Mouse (Mus musculus) lung, embryonic 14.5 days (tissue): ENCODE results near the gene Icam1. TPM values are rescaled to one million over a fixed set of nuclear protein-coding genes. Genes with fewer than 3 reads are reported as not detected.

Experiments used
- ATAC-seq: fragments of 200-750 bp; cut with Nextera tagmentation; 2 replicates; pipeline ENCODE4 v1.8.0; 2017; ENCODE audit warnings: mild to moderate bottlenecking, moderate TSS enrichment, moderate library complexity; ENCODE audit not compliant: insufficient read depth
- DNase-seq: peaks from one replicate; pipeline ENCODE4 v3.0.0-alpha.2; 2015
- H3K27ac ChIP-seq: fragments of 300-500 bp; sonication (generic); 2 replicates; pipeline ENCODE4 v1.5.1; 2014; ENCODE audit warnings: low read depth, mild to moderate bottlenecking, moderate library complexity
- H3K27me3 ChIP-seq: fragments of 300-500 bp; sonication (generic); 2 replicates; pipeline ENCODE4 v1.6.1; 2014; ENCODE audit warnings: low read length, control low read depth; ENCODE audit not compliant: insufficient read depth
- H3K36me3 ChIP-seq: fragments of 300-500 bp; sonication (generic); 2 replicates; pipeline ENCODE4 v1.6.1; 2014; ENCODE audit warnings: control low read depth; ENCODE audit not compliant: insufficient read depth
- H3K4me1 ChIP-seq: fragments of 300-500 bp; sonication (generic); 2 replicates; pipeline ENCODE4 v1.6.1; 2014; ENCODE audit warnings: antibody characterized with exemption, control low read depth; ENCODE audit not compliant: insufficient read depth
- H3K4me2 ChIP-seq: fragments of 300-500 bp; sonication (generic); 2 replicates; pipeline ENCODE4 v1.6.1; 2014; ENCODE audit warnings: mild to moderate bottlenecking
- H3K4me3 ChIP-seq: fragments of 300-500 bp; sonication (generic); 2 replicates; pipeline ENCODE4 v1.5.1; 2014; ENCODE audit warnings: low read depth, low read length
- H3K9ac ChIP-seq: fragments of 300-500 bp; sonication (generic); 2 replicates; pipeline ENCODE4 v1.6.1; 2014
- H3K9me3 ChIP-seq: fragments of 300-500 bp; sonication (generic); 2 replicates; pipeline ENCODE4 v1.6.1; 2016; ENCODE audit warnings: low read depth, low read length, control low read depth
- CTCF ChIP-seq: IDR thresholded peaks from 2 replicates; pipeline ENCODE4 v1.5.1; 2016; ENCODE audit warnings: antibody characterized with exemption, low read depth
- WGBS: fragments of 180-500 bp; shearing (Covaris S2); extraction: QIAGEN DNeasy Blood & Tissue Kit; methylation state at CpG from one replicate; pipeline ENCODE4 v1.1.7; 2014; 5-methylcytosine and 5-hydroxymethylcytosine counted together
- polyA plus RNA-seq: library from polyadenylated mRNA; unstranded; fragments of >200 nt; fragmentation: Nextera tagmentation; extraction: Ambion mirVana; gene quantifications from 2 replicates; pipeline ENCODE4 v1.2.1, GENCODE M21; 2014

The Icam1 gene
- polyA plus RNA-seq, 1 experiment from 2014 or later, result 33.6 TPM

DNA sequence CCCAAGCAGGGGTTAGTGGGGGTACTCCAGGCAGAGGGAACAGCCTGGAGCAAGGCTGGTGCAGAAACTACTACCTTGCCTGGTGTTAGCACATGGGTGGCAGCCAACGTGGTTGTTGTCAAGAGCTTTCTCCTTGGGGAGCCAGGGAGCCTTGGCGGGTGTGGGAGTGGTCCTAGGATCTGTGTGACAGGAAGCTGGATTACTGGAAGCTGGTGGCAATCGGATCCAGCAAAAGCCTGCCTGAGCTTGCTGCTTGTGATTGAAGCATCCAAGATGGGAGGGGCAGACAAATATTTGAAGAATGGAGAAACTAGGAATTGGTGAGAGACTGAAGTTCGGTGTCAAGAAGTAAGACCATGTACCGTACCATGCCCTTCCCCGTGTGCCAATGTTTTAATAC is 6.5 kb downstream of the Icam1 start:
- no peak for DNase-seq
- Histone ChIP-seq H3K27me3 (peaks cover 10% of the 10 kb centered on the region), H3K9me3 (no peaks in the 10 kb centered on the region), H3K36me3 (peaks cover 4% of the 10 kb centered on the region; the same call in 1 of the 2 replicates), H3K4me1 (0 out of 2 replicates have a peak, but pooled peaks cover 4% of the 10 kb centered on the region), H3K4me2 (no peak overlapping the region), H3K9ac (no peak overlapping the region), H3K4me3 (no peak overlapping the region), H3K27ac (peak overlapping the region; percentile 47; the same call in 1 of the 2 replicates)
- peak; percentile 16; the same call in 1 of the 2 replicates for ATAC-seq
- no peak for TF ChIP-seq CTCF
- 42% methylated on average over 6 of the region's 6 CpGs for WGBS

DNA sequence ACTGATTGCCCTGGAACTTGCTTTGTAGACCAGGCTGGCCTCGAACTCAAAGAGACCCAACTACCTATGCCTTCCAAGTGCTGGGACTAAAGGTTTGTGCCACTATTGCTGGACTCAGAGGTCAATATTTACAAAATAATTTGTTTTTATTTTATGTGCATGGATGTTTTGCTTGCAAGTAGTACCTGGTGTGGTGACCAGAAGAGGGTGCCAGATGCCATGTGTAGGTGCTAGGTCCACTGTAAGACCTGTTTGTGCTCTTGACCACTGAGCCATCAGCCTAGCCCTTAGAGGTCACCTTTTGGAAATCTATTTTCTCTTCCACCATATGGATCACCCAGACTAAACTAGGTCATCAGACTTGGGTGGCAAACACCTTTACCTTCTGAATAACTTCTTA is 6.9 kb downstream of the Icam1 start:
- 58% methylated on average over 1 of the region's 1 CpGs for WGBS
- Histone ChIP-seq H3K27me3 (peaks cover 6% of the 10 kb centered on the region; the same call in 1 of the 2 replicates), H3K4me3 (no peak overlapping the region), H3K27ac (no peak overlapping the region), H3K9me3 (no peaks in the 10 kb centered on the region), H3K4me1 (0 out of 2 replicates have a peak, but pooled peaks cover 3% of the 10 kb centered on the region), H3K9ac (no peak overlapping the region), H3K36me3 (peaks cover 7% of the 10 kb centered on the region; the same call in 1 of the 2 replicates), H3K4me2 (no peak overlapping the region)
- DNase-seq (no peak), ATAC-seq (no peak)
- no peak; the same call in 1 of the 2 replicates for TF ChIP-seq CTCF

DNA sequence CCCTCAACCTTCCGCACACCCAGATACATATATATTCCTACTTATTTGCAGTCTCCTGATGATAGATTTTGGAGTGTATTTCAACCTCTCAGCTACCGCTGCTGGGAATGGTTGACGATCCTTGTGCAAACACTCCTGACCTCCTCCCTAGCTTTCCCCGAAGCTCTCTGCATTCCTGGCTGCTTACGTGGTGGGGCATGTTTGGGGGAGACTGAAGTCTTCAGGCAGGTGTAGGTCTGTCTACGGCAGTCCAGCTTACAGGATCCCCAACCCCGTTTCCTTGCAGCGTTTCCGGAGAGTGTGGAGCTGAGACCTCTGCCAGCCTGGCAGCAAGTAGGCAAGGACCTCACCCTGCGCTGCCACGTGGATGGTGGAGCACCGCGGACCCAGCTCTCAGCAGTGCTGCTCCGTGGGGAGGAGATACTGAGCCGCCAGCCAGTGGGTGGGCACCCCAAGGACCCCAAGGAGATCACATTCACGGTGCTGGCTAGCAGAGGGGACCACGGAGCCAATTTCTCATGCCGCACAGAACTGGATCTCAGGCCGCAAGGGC is 9.5 kb downstream of the Icam1 start:
- no peak for TF ChIP-seq CTCF
- peaks cover 11% of the 10 kb centered on the region; the same call in 1 of the 2 replicates for H3K36me3 ChIP-seq
- peak; percentile 52 for ATAC-seq
- H3K27me3 ChIP-seq, result peaks cover 10% of the 10 kb centered on the region; the same call in 1 of the 2 replicates
- peak; percentile 68 for DNase-seq
- peak overlapping the region; percentile 32 for H3K9ac ChIP-seq
- 44% methylated on average over 19 of the region's 19 CpGs for WGBS
- H3K4me3 ChIP-seq, result peak overlapping the region; percentile 31
- peaks cover 13% of the 10 kb centered on the region; the same call in 1 of the 2 replicates for H3K4me1 ChIP-seq
- peak overlapping the region; percentile 59 for H3K4me2 ChIP-seq
- peak overlapping the region; percentile 96 for H3K27ac ChIP-seq
- no peaks in the 10 kb centered on the region for H3K9me3 ChIP-seq

DNA sequence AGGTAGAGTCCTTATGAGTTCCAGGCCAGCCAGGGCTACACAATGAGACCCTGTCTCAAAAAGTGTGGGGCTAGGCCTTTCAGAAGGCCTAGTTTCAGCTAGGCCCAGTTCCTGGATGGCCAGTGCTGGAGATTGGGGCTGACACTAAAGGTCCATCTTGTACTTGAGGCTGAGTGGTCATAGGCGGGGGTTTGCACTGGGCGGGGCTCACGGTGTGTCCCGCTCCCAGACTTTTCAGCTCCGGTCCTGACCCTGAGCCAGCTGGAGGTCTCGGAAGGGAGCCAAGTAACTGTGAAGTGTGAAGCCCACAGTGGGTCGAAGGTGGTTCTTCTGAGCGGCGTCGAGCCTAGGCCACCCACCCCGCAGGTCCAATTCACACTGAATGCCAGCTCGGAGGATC is 11.1 kb downstream of the Icam1 start:
- peaks cover 21% of the 10 kb centered on the region; the same call in 1 of the 2 replicates for H3K4me1 ChIP-seq
- peaks cover 13% of the 10 kb centered on the region for H3K27me3 ChIP-seq
- no peak overlapping the region for H3K27ac ChIP-seq
- peak overlapping the region; percentile 32; the same call in 1 of the 2 replicates for H3K9ac ChIP-seq
- no peak for TF ChIP-seq CTCF
- peak overlapping the region; percentile 31 for H3K4me3 ChIP-seq
- no peaks in the 10 kb centered on the region for H3K9me3 ChIP-seq
- DNase-seq (no peak), ATAC-seq (no peak)
- H3K4me2 ChIP-seq, result peak overlapping the region; percentile 59
- H3K36me3 ChIP-seq, result peaks cover 9% of the 10 kb centered on the region; the same call in 1 of the 2 replicates
- WGBS, result 55% methylated on average over 12 of the region's 12 CpGs

DNA sequence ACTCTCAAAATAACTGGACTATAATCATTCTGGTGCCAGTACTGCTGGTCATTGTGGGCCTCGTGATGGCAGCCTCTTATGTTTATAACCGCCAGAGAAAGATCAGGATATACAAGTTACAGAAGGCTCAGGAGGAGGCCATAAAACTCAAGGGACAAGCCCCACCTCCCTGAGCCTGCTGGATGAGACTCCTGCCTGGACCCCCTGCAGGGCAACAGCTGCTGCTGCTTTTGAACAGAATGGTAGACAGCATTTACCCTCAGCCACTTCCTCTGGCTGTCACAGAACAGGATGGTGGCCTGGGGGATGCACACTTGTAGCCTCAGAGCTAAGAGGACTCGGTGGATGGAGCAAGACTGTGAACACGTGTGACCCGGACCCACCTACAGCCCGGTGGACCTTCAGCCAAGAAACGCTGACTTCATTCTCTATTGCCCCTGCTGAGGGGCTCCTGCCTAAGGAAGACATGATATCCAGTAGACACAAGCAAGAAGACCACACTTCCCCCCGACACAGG is 12.0 kb downstream of the Icam1 start:
- Histone ChIP-seq H3K4me1 (peaks cover 26% of the 10 kb centered on the region; the same call in 1 of the 2 replicates), H3K4me3 (no peak overlapping the region), H3K9me3 (no peaks in the 10 kb centered on the region), H3K27ac (no peak overlapping the region), H3K27me3 (peaks cover 23% of the 10 kb centered on the region), H3K36me3 (peaks cover 9% of the 10 kb centered on the region; the same call in 1 of the 2 replicates), H3K9ac (no peak overlapping the region), H3K4me2 (no peak overlapping the region)
- WGBS, result 61% methylated on average over 8 of the region's 8 CpGs
- DNase-seq, result no peak
- ATAC-seq, result no peak
- no peak for TF ChIP-seq CTCF

DNA sequence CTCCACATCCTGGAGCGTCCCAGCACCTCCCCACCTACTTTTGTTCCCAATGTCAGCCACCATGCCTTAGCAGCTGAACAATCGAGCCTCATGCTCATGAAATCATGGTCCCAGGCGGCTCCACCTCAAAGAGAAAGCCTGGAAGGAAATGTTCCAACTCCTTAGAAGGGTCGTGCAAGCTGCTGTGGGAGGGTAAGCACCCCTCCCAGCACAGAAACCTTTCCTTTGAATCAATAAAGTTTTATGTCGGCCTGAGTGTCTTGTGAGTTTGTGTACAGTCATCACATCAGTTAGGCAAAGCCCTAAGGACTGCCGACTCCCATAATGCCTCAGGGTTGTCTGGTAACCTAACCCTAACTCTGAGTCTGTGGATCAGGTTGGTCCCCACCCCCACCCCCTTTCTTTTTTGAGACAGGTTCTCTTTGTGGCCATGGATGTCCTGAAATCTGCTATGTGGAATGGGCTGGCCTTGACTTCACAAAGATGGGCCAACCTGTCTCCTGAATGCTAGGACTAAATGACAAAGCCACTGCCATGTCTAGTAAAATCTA is 12.8 kb downstream of the Icam1 start:
- ATAC-seq (no peak), DNase-seq (no peak)
- Histone ChIP-seq H3K4me3 (no peak overlapping the region), H3K9ac (no peak overlapping the region; the same call in 1 of the 2 replicates), H3K9me3 (no peaks in the 10 kb centered on the region), H3K36me3 (peaks cover 9% of the 10 kb centered on the region; the same call in 1 of the 2 replicates), H3K27ac (peak overlapping the region; percentile 58; the same call in 1 of the 2 replicates), H3K4me2 (peak overlapping the region; percentile 95), H3K27me3 (peaks cover 31% of the 10 kb centered on the region), H3K4me1 (peaks cover 26% of the 10 kb centered on the region; the same call in 1 of the 2 replicates)
- WGBS, result 65% methylated on average over 6 of the region's 6 CpGs
- TF ChIP-seq CTCF, result no peak
